Mouse (Mus musculus) macrophage (primary cell): ENCODE measurements around the gene Chaf1a. TPM values are rescaled to one million over a fixed set of nuclear protein-coding genes. Genes with fewer than 3 reads are reported as not detected.

Experiments
- H3K27ac ChIP-seq: fragments of 350-480 bp; formaldehyde crosslinking; 2 replicates; pipeline ENCODE4 v1.9.0; 2021
- H3K36me3 ChIP-seq: fragments of 350-480 bp; formaldehyde crosslinking; 2 replicates; pipeline ENCODE4 v1.9.0; 2021; ENCODE audit errors: inconsistent target
- H3K4me3 ChIP-seq: fragments of 350-480 bp; formaldehyde crosslinking; 2 replicates; pipeline ENCODE4 v1.9.0; 2021; ENCODE audit errors: inconsistent target
- H3K79me2 ChIP-seq: fragments of 350-480 bp; formaldehyde crosslinking; 2 replicates; pipeline ENCODE4 v1.9.0; 2021; ENCODE audit errors: inconsistent target
- WGBS: methylation state at CpG from one replicate; pipeline ENCODE4 v1.1.7; 2026; ENCODE audit warnings: inconsistent platforms; ENCODE audit not compliant: missing documents; 5-methylcytosine and 5-hydroxymethylcytosine counted together
- polyA plus RNA-seq: library from polyadenylated mRNA; stranded (reverse); fragments of 250-400 nt; gene quantifications from 3 replicates; pipeline ENCODE4 v1.2.4, GENCODE M21; 2018; ENCODE audit warnings: inconsistent platforms

The Chaf1a gene
- polyA plus RNA-seq, 1 experiment from 2014 or later: 6.2 TPM

DNA sequence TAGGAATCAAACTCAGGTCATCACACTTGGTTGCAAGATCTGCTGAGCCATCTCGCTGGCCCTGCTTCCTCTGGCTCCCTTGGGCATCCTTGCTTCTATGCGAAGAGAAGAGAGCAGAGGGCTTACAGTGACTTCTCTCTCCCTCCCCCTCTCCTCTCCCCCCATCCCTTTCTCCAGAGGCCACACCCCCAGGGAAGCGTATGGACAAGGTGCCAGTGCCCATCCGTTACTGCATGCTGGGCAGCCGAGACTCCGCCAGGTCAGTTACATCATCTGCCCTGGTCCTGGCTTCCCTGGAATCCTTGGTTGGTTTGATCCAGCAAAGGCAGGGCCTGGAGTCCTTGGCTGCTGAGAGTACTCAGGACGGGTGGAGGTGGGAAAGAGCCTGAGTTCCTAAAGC, 28.8 kb upstream of the Chaf1a start:
- WGBS: 95% methylated on average over 7 of the region's 7 CpGs
- peaks cover 25% of the 10 kb centered on the region for H3K36me3 ChIP-seq
- peaks cover 14% of the 10 kb centered on the region; the same call in 1 of the 2 replicates for H3K79me2 ChIP-seq
- H3K4me3 ChIP-seq: no peak overlapping the region
- no peak overlapping the region for H3K27ac ChIP-seq

DNA sequence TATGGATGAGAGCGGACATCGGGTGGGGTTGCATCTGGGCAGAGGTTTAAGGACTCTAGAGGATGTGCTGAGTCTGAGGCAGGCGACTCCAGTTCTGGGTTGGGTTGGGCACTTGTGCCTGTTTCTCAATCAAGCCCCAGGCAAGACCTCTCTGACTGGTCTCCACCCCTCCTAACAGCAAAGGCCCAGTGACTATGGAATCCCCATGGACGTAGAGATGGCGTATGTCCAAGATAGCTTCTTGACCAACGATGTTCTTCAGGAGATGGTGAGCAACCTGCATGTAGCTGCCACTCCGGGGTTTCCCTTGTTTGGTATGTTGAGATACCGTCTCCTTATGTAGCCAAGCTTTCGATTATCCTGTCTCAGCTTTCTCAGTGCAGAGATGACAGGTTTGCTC, 24.9 kb upstream of the Chaf1a start:
- peaks cover 63% of the 10 kb centered on the region for H3K36me3 ChIP-seq
- no peak overlapping the region for H3K27ac ChIP-seq
- H3K79me2 ChIP-seq: peaks cover 42% of the 10 kb centered on the region
- 96% methylated on average over 8 of the region's 9 CpGs for WGBS
- no peak overlapping the region for H3K4me3 ChIP-seq

DNA sequence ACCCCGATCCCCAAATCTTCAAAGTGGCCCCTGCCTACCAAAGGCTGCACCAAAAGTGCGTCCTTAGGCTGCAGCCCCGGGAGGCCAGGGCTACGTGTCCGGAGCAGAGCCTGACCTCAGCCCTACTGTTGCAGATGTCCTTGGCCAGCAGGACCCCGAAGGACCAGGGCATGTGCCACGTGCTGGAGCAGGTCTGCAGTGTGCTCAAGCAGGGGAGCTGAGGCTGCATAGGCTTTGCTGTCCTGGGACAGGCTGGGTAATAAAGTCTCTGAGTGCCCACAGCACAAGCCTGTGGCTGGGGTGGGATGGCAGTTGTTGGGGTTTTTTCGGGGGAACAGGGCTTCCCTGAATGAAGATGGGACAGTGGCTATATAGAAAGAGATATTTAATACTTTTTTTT, 23.9 kb upstream of the Chaf1a start:
- Histone ChIP-seq H3K36me3 (peaks cover 65% of the 10 kb centered on the region), H3K4me3 (no peak overlapping the region), H3K79me2 (peaks cover 45% of the 10 kb centered on the region), H3K27ac (no peak overlapping the region)
- WGBS: 92% methylated on average over 8 of the region's 8 CpGs

DNA sequence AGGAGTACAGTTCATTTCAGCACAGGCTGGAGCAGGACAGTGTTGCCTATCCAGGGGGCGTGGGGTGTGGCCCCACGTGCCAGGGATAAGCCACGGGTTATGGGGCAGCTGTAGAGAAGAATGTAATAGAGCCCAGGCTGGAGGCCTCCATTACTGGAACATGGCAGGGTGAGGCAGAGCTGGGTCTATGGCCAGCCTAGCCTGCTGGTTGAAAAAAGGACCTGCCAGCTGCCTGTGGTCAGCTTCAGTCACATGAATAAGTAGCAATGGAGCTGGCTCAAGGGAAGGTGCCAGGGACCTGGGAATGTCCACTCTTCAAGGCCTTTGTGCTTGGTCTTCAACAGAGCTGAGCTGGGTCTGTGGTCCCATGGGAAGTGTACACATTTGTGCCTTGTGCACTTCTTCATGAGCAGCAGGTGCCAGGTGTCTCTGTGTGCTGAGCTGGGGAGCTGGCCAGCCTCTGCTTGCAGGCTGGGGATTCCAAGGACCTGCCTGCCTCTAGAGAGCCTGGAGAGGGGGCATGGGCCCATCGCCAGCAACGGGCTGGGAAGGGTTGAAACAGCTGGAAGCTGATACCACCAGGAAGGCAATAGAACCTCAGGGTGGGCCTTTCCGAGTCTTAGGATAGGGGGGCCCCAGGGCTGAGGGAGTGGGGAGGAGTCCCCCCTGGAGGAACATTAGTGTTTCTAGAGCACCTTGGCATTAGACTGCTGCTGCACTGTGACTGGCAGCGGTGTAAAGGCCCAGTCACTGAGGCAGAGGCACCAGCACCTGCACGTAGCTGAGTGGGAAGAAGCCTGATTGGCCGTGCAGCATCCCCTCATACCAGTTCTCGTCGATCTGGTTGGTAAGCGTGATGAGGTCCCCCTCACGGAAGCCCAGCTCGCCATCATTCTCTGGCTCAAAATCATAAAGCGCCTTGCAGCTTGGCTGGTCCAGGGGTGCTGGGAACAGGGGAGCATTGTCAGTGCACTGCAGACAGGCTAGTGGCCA, 23.1 kb upstream of the Chaf1a start:
- WGBS: 93% methylated on average over 11 of the region's 15 CpGs
- H3K36me3 ChIP-seq: peaks cover 59% of the 10 kb centered on the region
- H3K27ac ChIP-seq: no peak overlapping the region
- H3K4me3 ChIP-seq: no peak overlapping the region
- H3K79me2 ChIP-seq: peaks cover 52% of the 10 kb centered on the region

DNA sequence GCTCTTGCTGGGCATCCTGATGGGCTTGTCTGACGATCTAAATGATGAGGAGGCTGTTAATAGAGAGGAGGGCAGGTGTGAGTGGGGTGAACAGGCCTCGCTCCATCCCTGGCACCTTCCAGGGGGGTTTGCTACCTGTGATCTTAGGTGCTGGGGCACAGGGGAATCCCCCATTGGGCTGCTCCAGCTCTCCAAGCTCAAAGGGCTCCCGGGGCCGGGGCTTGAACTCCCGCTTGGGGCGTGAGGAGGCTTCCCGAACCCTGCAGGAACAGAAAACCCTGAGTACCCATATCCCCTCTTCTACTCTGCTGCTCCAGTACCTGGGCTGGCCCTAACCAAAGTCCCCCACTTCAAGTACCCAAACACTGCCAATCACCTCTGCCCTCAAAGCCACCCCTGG, 22.4 kb upstream of the Chaf1a start:
- Histone ChIP-seq H3K79me2 (peaks cover 60% of the 10 kb centered on the region), H3K4me3 (no peak overlapping the region), H3K36me3 (peaks cover 59% of the 10 kb centered on the region), H3K27ac (no peak overlapping the region)
- WGBS: 91% methylated on average over 7 of the region's 7 CpGs

DNA sequence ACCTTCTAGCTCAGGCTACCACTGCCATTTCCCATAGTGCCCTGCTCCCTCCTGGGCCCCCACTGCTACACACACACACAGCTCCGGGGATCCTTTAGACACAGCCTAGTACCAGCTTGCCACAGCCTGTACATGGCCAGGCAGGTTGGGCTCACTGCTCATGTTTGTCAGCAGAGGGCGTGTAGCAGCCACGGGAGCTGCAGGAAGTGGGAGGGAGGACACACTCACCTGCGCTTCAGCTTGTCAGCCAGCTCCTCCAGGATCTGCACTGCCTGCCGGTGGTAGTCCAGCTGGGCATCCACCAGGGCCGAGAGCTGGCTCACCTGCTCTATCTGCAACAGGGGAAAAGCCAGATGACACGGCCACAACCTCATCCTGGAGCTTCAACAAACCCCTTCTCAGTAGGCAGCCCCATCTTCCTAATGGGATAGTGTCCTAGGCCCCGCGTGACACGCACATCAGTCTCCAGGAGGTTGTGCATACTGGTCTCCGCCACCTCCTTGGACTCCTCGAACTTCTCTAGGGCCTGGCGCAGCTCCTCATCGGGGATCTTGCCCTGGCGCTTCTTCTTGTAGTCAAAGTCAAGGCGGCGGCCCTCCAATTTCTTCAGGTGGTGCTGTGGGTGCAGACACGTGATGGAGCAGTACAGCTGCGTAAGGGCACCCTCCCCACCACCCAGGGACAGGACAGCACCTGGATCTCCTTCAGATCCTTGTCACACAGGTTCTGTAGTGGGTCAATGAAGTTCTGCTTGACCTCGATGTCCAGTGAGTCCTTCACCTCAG, 21.7 kb upstream of the Chaf1a start:
- peaks cover 67% of the 10 kb centered on the region for H3K79me2 ChIP-seq
- no peak overlapping the region for H3K27ac ChIP-seq
- peaks cover 59% of the 10 kb centered on the region for H3K36me3 ChIP-seq
- 82% methylated on average over 17 of the region's 20 CpGs for WGBS
- H3K4me3 ChIP-seq: no peak overlapping the region

DNA sequence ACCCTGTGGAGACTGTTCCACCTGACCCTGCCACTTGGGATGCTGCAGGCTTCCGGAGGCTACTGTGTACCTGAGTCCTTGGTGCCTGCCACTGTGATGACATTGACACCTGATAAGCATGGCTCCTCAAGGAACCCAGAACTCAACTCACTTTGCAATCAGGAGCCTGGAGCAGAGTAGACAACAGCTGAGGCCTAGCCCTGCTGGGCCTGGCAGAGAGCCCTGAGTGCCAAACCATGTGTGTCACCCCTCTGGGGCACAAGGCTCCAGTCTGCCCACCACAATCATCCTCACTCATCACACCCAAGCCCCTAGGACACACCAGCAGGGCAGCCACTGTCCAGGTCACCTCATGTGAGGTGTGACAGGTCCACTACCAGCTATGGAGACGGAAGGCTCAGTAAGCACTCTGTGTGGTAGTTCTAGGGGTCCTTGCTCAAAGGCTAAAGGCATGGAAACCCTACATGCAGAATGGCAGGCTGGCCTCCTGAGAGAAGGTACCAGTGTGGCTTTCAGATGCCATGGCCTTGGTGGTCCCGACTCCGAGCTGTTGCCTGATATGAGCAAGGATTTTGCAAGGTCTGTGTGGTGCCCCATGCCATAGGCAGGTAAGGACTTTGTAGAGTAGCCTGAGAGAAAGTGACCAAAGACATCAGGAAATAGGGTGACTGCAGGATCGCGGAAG, 19.7 kb upstream of the Chaf1a start:
- Histone ChIP-seq H3K4me3 (no peak overlapping the region), H3K27ac (peak overlapping the region; percentile 98), H3K36me3 (peaks cover 50% of the 10 kb centered on the region), H3K79me2 (peaks cover 87% of the 10 kb centered on the region)
- WGBS: 85% methylated on average over 6 of the region's 6 CpGs

DNA sequence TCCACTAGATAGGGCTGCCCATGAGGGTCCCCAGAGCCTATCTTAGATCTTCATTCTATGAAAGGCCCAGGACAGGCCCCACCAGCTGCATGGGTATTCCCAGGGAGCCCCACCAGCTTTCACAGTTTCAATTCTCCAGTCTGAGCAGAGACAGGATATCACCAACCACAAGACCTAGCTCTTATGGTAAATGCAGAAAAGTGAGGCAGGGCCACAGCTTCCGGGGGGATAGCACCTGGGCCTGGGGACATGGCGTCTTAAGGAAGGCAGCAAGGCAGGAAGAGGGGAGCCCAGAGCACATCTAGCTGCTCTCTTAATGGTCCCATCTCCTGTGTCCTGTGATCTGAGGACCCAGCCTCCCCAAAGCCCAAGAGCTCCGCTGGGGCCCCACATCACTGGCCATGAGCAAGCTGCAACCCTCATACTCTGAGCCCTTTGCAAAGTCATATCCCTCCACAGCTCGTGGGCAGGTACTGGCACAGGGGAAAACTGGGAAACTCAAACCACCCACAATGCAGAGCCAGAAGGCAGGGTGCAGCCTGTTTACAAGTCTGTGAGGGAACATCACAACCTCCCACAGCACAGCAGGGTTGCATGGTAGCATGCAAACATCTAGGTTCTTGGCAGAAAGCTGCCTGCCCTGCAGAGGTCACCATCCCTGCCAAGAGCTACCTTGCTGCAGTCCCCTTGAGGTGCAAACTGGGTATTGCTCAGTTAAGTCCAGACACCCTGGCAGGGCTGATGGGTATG, 18.9 kb upstream of the Chaf1a start:
- peaks cover 43% of the 10 kb centered on the region for H3K36me3 ChIP-seq

DNA sequence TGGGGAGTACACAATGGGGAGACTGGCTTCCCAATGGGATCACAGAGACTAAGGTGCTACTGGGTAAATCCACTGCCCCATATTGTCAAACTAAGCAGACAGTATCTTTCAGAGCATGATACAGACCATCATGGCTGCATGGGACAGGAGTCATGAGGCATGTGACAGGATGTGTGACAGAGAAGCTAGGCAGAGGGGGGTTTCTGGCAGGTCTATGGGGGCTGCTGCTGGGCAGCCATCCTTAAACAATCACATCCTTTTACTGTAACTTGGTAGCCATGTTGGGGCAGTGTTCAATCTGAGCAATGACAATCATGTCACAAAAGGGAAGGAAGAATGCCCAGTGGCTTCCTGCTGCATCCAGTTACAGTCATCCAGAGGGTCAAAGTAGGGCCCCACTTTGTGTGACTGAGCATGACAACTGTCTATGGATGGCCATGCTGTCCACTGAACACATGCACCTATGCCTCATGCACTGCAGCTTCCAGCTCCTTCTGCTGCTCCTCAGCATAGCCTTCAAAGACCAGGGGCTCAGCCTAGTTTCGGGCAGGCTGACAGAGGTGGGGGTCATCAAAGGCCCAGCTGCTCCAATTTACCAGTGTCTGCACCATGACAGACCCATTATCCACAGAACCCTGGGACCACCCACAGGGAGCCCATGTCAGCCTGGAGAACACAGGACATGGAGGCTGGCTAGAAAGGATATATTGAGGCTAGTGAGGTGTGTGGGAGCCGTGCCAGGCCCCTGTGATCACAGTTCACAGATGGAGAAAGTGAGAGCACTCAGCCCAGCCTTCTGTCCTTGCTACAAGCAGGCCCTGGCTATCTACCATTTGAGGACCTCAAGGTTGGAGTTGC, 17.9 kb upstream of the Chaf1a start:
- H3K4me3 ChIP-seq: no peak overlapping the region
- peaks cover 99% of the 10 kb centered on the region for H3K79me2 ChIP-seq
- peaks cover 32% of the 10 kb centered on the region; the same call in 1 of the 2 replicates for H3K36me3 ChIP-seq
- WGBS: 78% methylated on average over 2 of the region's 2 CpGs
- H3K27ac ChIP-seq: peak overlapping the region; percentile 98

More for the DNA sequence above, 18.9 kb upstream of the Chaf1a start:
- peaks cover 95% of the 10 kb centered on the region for H3K79me2 ChIP-seq
- H3K4me3 ChIP-seq: no peak overlapping the region
- 17% methylated on average over 4 of the region's 4 CpGs for WGBS
- H3K27ac ChIP-seq: peak overlapping the region; percentile 98

DNA sequence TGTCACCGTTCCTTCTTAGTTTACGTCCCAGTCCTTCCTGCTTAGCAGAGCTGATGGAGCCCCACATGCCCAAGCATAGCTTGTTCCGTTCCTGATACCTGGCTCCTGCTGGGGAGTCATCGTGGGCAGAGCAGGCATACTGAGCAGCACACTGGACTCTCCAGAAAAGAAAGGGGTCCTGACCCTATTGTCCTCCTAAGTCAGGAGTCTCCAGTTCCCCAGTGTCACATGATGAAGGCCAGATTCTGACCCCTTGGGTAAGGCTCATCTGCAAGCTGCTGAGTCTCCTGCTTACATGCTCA, 17.3 kb upstream of the Chaf1a start:
- H3K79me2 ChIP-seq: peaks cover 99% of the 10 kb centered on the region
- WGBS: 81% methylated on average over 4 of the region's 4 CpGs
- peak overlapping the region; percentile 98 for H3K27ac ChIP-seq
- no peak overlapping the region for H3K4me3 ChIP-seq
- H3K36me3 ChIP-seq: peaks cover 27% of the 10 kb centered on the region; the same call in 1 of the 2 replicates

DNA sequence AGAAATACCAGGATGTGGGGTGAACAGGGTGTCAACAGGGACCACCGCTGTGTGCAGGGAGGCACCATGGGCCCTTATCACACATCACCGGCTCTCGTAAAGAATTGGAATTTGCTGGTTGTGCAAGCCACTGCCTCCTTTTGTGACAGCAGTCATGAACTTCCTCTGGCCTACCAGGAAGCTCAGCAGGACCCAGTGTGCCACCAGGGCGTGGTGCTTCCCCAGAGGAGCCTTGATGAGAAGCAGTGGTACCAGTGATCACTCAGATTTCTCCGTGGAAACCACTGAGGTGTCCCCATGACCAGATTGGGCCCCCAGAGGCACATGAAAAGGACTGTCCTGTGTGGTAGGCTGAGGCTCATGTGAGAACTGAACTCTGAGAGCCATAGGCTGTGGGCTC, 16.9 kb upstream of the Chaf1a start:
- 9% methylated on average over 5 of the region's 5 CpGs for WGBS
- Histone ChIP-seq H3K36me3 (peaks cover 22% of the 10 kb centered on the region; the same call in 1 of the 2 replicates), H3K4me3 (no peak overlapping the region), H3K79me2 (peaks cover 100% of the 10 kb centered on the region), H3K27ac (peak overlapping the region; percentile 98)

DNA sequence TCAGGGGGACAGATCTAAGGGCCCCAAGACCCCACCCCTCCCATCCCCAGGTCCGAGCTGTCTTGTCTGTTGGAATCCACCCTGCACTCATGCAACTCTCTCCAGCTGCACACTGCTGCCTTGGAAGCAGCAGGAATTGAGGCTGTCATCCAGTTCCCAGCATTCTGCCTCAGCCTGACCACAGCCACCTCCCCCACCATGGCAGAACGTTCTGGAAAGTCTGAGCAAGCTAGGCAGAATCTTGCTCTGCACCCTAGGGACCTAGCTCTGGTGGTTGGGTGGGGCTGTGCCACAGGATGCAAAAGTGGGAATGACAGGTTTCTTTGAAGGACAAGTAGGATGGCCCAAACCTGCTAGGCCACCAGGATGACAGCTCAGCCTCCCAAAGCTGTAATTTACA, 15.8 kb upstream of the Chaf1a start:
- 68% methylated on average over 2 of the region's 2 CpGs for WGBS
- H3K27ac ChIP-seq: peak overlapping the region; percentile 98
- H3K4me3 ChIP-seq: no peak overlapping the region
- peaks cover 100% of the 10 kb centered on the region for H3K79me2 ChIP-seq
- H3K36me3 ChIP-seq: peaks cover 11% of the 10 kb centered on the region; the same call in 1 of the 2 replicates

DNA sequence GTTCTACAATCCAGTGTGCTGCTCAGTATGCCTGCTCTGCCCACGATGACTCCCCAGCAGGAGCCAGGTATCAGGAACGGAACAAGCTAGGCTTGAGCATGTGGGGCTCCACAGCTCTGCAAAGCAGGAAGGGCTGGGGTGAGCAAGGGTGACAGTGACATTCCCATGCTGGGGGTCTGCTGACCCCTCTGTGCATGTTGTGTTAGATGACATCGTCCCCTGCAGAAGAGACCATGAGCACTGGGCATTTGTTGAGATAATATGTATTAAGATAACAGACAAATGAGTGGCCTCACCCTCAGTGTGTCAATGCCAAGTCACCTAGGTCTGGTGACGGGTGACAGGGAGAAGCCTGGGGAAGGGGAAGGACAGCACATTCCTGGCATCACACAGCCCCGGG, 15.3 kb upstream of the Chaf1a start:
- Histone ChIP-seq H3K36me3 (peaks cover 7% of the 10 kb centered on the region; the same call in 1 of the 2 replicates), H3K4me3 (no peak overlapping the region), H3K79me2 (peaks cover 100% of the 10 kb centered on the region), H3K27ac (peak overlapping the region; percentile 98)
- WGBS: 75% methylated on average over 5 of the region's 5 CpGs
